Mouse (Mus musculus) lung, embryonic 14.5 days (tissue): Measurements from ENCODE around the gene Myl9. TPM values are rescaled to one million over a fixed set of nuclear protein-coding genes. Genes with fewer than 3 reads are reported as not detected.

Experiments used
- ATAC-seq: fragments of 200-750 bp; cut with Nextera tagmentation; 2 replicates; pipeline ENCODE4 v1.8.0; 2017; ENCODE audit warnings: mild to moderate bottlenecking, moderate TSS enrichment, moderate library complexity; ENCODE audit not compliant: insufficient read depth
- DNase-seq: peaks from one replicate; pipeline ENCODE4 v3.0.0-alpha.2; 2015
- H3K27ac ChIP-seq: fragments of 300-500 bp; sonication (generic); 2 replicates; pipeline ENCODE4 v1.5.1; 2014; ENCODE audit warnings: low read depth, mild to moderate bottlenecking, moderate library complexity
- H3K27me3 ChIP-seq: fragments of 300-500 bp; sonication (generic); 2 replicates; pipeline ENCODE4 v1.6.1; 2014; ENCODE audit warnings: low read length, control low read depth; ENCODE audit not compliant: insufficient read depth
- H3K36me3 ChIP-seq: fragments of 300-500 bp; sonication (generic); 2 replicates; pipeline ENCODE4 v1.6.1; 2014; ENCODE audit warnings: control low read depth; ENCODE audit not compliant: insufficient read depth
- H3K4me1 ChIP-seq: fragments of 300-500 bp; sonication (generic); 2 replicates; pipeline ENCODE4 v1.6.1; 2014; ENCODE audit warnings: antibody characterized with exemption, control low read depth; ENCODE audit not compliant: insufficient read depth
- H3K4me2 ChIP-seq: fragments of 300-500 bp; sonication (generic); 2 replicates; pipeline ENCODE4 v1.6.1; 2014; ENCODE audit warnings: mild to moderate bottlenecking
- H3K4me3 ChIP-seq: fragments of 300-500 bp; sonication (generic); 2 replicates; pipeline ENCODE4 v1.5.1; 2014; ENCODE audit warnings: low read depth, low read length
- H3K9ac ChIP-seq: fragments of 300-500 bp; sonication (generic); 2 replicates; pipeline ENCODE4 v1.6.1; 2014
- H3K9me3 ChIP-seq: fragments of 300-500 bp; sonication (generic); 2 replicates; pipeline ENCODE4 v1.6.1; 2016; ENCODE audit warnings: low read depth, low read length, control low read depth
- CTCF ChIP-seq: IDR thresholded peaks from 2 replicates; pipeline ENCODE4 v1.5.1; 2016; ENCODE audit warnings: antibody characterized with exemption, low read depth
- WGBS: fragments of 180-500 bp; shearing (Covaris S2); extraction: QIAGEN DNeasy Blood & Tissue Kit; methylation state at CpG from one replicate; pipeline ENCODE4 v1.1.7; 2014; 5-methylcytosine and 5-hydroxymethylcytosine counted together
- polyA plus RNA-seq: library from polyadenylated mRNA; unstranded; fragments of >200 nt; fragmentation: Nextera tagmentation; extraction: Ambion mirVana; gene quantifications from 2 replicates; pipeline ENCODE4 v1.2.1, GENCODE M21; 2014

The Myl9 gene
- 397 and 446 TPM in 2 replicates for polyA plus RNA-seq

GRCm38 (mm10) chr2:156774738-156775454, at the start of gene Myl9:
Myl9 (plus strand) TSS chr2:156775420.
- DNase-seq (peak; percentile 91), ATAC-seq (peak; percentile 92)
- H3K9me3 ChIP-seq: no peaks in the 10 kb centered on the region
- no peak for TF ChIP-seq CTCF
- H3K4me1 ChIP-seq: peaks cover 17% of the 10 kb centered on the region
- H3K9ac ChIP-seq: peak within 1 kb of the TSS; percentile 64
- peak within 1 kb of the TSS; percentile 44 for H3K4me3 ChIP-seq
- H3K27ac ChIP-seq: peak within 1 kb of the TSS; percentile 96
- no peaks in the 10 kb centered on the region for H3K27me3 ChIP-seq
- 2% methylated on average over 28 of the region's 28 CpGs for WGBS
- H3K4me2 ChIP-seq: peak within 1 kb of the TSS; percentile 69
- H3K36me3 ChIP-seq: peaks cover 3% of the 10 kb centered on the region; the same call in 1 of the 2 replicates

DNA sequence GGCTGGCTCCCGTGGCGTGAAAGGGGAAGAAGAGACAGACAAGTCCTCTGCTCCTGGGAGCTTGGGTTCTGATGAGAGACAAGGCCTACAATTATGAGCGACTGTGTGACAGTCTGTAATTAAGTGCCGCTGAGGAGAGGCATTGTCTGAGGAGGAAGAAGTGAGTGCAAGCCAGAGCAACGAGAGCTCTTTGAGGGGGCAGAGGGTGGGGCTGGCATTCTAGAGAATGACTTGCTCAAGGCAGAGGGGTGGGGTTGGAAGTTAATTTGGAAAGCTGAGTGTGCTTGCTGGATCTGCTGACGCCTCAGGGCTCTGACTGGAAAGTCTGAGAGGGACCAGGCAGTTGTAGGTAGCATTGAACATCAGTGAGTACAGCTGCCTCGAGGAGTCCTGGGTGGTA, 48.9 kb upstream of the Myl9 start:
- ATAC-seq (no peak), DNase-seq (no peak)
- Histone ChIP-seq H3K27me3 (no peaks in the 10 kb centered on the region), H3K27ac (peak overlapping the region; percentile 5; the same call in 1 of the 2 replicates), H3K4me1 (peaks cover 19% of the 10 kb centered on the region), H3K9ac (no peak overlapping the region), H3K9me3 (no peaks in the 10 kb centered on the region), H3K4me3 (no peak overlapping the region), H3K4me2 (0 out of 2 replicates have a peak overlapping the region, but pooled peaks have one; percentile 5), H3K36me3 (no peaks in the 10 kb centered on the region)
- no peak for TF ChIP-seq CTCF
- WGBS: 27% methylated on average over 7 of the region's 7 CpGs

DNA sequence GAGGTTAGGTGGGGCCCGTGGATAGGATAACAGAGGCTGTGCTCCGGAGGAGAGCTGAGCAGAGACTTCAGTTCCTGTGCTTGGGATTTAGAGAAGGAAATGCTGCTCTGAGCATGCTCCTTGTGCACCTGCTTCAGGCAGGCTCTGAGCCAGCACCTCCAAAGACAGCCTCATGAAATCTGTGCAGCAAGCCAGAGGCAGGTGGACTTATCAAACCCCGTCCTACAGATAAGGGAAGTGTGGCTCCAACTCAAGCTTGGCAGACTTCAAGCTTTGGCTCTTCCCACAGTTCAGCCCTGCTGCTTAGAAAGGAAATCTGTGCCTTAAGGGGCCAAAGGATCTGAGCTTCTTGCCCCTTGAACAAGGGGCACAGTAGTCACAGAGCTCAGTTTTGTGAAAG, 48.3 kb upstream of the Myl9 start:
- Histone ChIP-seq H3K27ac (no peak overlapping the region), H3K36me3 (no peaks in the 10 kb centered on the region), H3K9me3 (no peaks in the 10 kb centered on the region), H3K9ac (no peak overlapping the region), H3K4me3 (no peak overlapping the region), H3K4me2 (0 out of 2 replicates have a peak overlapping the region, but pooled peaks have one; percentile 5), H3K27me3 (no peaks in the 10 kb centered on the region), H3K4me1 (peaks cover 19% of the 10 kb centered on the region)
- no peak for TF ChIP-seq CTCF
- DNase-seq (no peak), ATAC-seq (no peak)
- WGBS: 35% methylated on average over 3 of the region's 3 CpGs

DNA sequence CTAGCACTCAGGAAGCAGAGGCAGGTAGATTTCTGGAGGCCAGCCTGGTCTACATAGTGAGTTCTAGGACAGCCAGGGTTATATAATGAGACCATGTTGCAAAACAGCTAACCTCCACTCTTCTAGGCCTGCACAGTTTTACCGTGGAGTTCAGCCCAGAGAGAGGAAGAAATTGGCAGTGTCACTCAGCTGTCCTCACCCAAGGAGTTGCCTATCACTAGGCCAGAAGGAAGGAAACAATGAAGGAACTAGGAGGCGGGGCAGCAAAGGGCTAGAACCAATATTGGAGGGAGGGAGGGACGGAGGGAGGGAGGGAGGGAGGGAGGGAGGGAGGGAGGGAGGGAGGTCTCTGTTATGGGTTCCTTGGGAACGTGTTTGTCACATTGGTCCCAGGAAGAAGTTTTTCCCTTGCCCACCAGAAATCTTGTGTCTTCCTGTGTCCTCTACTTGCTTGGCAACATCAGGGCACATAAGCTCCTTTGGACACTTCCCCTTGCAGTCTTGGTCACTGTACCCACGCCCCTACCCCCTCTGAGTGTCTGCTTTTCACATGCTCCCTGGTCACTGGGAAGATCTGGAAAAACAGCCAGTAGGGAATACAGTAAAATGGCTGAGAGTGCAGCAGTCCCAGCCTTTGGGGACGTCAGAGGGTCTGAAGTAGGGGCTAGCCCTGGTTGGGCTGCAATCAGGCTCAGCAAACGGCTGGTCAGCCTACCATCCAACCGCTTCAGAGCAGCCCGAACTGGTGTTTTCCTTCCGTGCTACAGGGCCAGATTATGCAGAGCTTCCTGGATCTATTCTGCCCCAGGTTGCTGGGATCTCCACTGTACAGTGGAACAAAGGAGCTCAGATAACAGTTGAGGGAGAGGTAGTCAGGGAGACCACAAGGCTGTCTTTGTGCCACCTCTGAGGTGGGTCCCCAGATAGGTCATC, 45.4 kb upstream of the Myl9 start:
- H3K4me1 ChIP-seq: peaks cover 14% of the 10 kb centered on the region
- WGBS: 47% methylated on average over 9 of the region's 10 CpGs
- H3K9ac ChIP-seq: no peak overlapping the region
- no peak for TF ChIP-seq CTCF
- H3K4me3 ChIP-seq: no peak overlapping the region
- peak overlapping the region; percentile 36 for H3K4me2 ChIP-seq
- H3K9me3 ChIP-seq: no peaks in the 10 kb centered on the region
- no peak for DNase-seq
- H3K27ac ChIP-seq: peak overlapping the region; percentile 72
- ATAC-seq: no peak
- H3K36me3 ChIP-seq: no peaks in the 10 kb centered on the region
- no peaks in the 10 kb centered on the region for H3K27me3 ChIP-seq

DNA sequence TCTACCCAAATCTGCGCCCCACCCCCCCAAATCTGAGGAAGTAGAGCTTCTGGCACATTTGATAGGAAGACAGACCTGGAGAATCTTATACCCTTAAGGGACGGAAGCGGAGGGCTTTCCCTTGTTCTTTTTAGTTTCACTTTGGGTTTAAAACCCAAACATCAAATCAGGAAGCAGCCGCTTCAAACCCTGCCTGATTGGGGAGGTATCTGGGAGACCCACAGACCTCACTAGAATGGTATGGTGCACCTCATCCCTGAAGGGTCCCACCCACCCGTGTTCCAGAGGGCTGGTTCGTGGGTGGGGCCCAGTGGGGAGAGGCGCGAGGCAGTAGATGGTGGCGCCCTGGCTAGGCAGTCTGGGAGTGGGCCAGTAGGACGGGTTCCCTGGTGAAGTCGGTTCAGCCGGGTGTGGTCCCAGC, 44.7 kb upstream of the Myl9 start:
- no peak for TF ChIP-seq CTCF
- Histone ChIP-seq H3K4me1 (peaks cover 14% of the 10 kb centered on the region), H3K27ac (peak overlapping the region; percentile 72; the same call in 1 of the 2 replicates), H3K4me2 (peak overlapping the region; percentile 36), H3K9ac (no peak overlapping the region), H3K4me3 (no peak overlapping the region), H3K36me3 (no peaks in the 10 kb centered on the region), H3K9me3 (no peaks in the 10 kb centered on the region), H3K27me3 (no peaks in the 10 kb centered on the region)
- 77% methylated on average over 12 of the region's 12 CpGs for WGBS
- DNase-seq (no peak), ATAC-seq (no peak)

GRCm38 (mm10) chr2:156731592-156731991, 43.6 kb upstream of the Myl9 start:
- TF ChIP-seq CTCF: no peak
- Histone ChIP-seq H3K4me3 (no peak overlapping the region), H3K4me2 (no peak overlapping the region), H3K9ac (no peak overlapping the region), H3K9me3 (no peaks in the 10 kb centered on the region), H3K27me3 (no peaks in the 10 kb centered on the region), H3K4me1 (peaks cover 12% of the 10 kb centered on the region), H3K36me3 (no peaks in the 10 kb centered on the region), H3K27ac (0 out of 2 replicates have a peak overlapping the region, but pooled peaks have one; percentile 12)
- ATAC-seq (no peak), DNase-seq (no peak)

- H3K27me3 ChIP-seq: no peaks in the 10 kb centered on the region
- DNase-seq: no peak
- peaks cover 7% of the 10 kb centered on the region; the same call in 1 of the 2 replicates for H3K4me1 ChIP-seq
- no peaks in the 10 kb centered on the region for H3K36me3 ChIP-seq
- TF ChIP-seq CTCF: no peak
- WGBS: 48% methylated on average over 6 of the region's 6 CpGs
- no peaks in the 10 kb centered on the region for H3K9me3 ChIP-seq
- no peak overlapping the region for H3K4me3 ChIP-seq
- 0 out of 2 replicates have a peak overlapping the region, but pooled peaks have one; percentile 12 for H3K27ac ChIP-seq
- no peak for ATAC-seq
- H3K9ac ChIP-seq: no peak overlapping the region
- no peak overlapping the region for H3K4me2 ChIP-seq
Observed at GRCm38 (mm10) chr2:156732109-156732508, 43.1 kb upstream of the Myl9 start.
